Mouse (Mus musculus) liver, postnatal 0 days (tissue): ENCODE results near the gene Bpi.

Experiments used
- CTCF ChIP-seq: sonication (generic); IDR thresholded peaks from 2 replicates; pipeline ENCODE4 v1.5.1; 2016; ENCODE audit warnings: antibody characterized with exemption, low read depth
- EP300 ChIP-seq: IDR thresholded peaks from 2 replicates; pipeline ENCODE4 v1.6.1; 2016; ENCODE audit warnings: antibody characterized with exemption, low read depth, mild to moderate bottlenecking

DNA sequence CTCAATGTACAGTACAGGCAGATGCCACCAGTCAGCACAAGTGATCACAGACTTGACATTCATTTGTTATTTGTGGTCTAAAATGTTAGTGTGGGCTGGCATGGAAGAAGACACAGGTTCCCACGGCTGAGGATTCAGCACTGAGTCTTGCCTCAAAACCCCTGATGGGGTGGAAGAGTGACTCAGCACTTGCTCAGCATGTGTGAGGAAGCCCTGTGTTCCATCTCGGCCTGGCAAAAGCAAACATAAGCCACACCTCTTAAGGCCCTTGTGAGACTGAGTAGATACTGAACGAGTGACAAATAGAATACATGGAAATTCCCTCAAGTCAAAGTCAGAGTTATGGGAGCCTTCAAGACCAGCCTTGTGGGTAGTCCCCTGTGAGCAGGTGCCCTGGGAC lies 24.8 kb upstream of the Bpi start:
- TF ChIP-seq CTCF (no peak), EP300 (no peak)
